Mouse (Mus musculus): ENCODE data around the gene Nppa.

DNA sequence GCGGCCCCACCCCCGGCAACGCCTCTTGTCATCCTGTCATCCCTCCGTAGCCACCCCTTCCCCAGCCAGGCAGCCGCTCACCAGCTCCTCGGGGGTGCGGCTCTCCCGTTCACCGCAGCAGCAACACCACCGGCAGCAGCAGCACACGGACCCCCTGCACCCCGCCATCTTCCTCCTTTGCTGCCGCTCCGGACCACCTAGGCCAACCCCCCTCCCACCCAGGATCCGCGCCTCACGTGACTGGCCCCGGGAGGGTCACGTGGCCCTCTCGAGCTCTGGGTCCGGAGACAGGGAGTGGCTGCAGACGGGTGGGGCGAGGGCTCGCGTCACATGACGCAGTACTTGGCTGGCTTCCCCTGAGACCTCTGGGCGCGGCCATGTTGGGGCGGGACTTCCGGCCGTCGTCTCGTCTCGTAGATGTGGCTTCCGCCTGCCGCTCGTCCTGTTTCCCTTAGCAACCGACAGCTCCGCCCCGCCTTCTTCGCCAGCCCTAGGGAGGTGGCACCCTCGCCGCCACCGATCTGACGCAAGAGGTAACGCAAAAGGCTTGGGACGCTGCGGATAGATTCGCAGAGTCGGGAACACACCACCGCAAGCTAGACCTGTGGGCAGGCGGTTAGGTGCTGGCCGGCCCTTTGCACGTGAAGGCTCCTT, 38.2 kb downstream of the Nppa start, which contains the start of the genes Clcn6 and Mthfr:
- no peak for TF ChIP-seq CTCF (conservative IDR thresholded peaks at IDR 0.05; ENCODE audit: insufficient read depth, insufficient read length, low read depth, low read length)
- TF ChIP-seq POLR2A (IDR thresholded peaks at IDR 0.05; ENCODE audit: low read depth, low read length): peak; percentile 85
